Mouse (Mus musculus) forebrain, embryonic 14.5 days (tissue): ENCODE data around the gene Gm20388. TPM values are rescaled to one million over a fixed set of nuclear protein-coding genes. Genes with fewer than 3 reads are reported as not detected.

Source experiments
- ATAC-seq: fragments of 200-750 bp; cut with Nextera tagmentation; 2 replicates; pipeline ENCODE4 v1.8.0; 2017; ENCODE audit warnings: mild to moderate bottlenecking, moderate library complexity
- DNase-seq: peaks from one replicate; pipeline ENCODE4 v3.0.0-alpha.2; 2015; ENCODE audit warnings: low spot score
- H3K27ac ChIP-seq: fragments of 300-500 bp; sonication (generic); 2 replicates; pipeline ENCODE4 v1.5.1; 2014; ENCODE audit warnings: low read depth, mild to moderate bottlenecking, control low read depth, low read length, moderate library complexity
- H3K27me3 ChIP-seq: fragments of 300-500 bp; sonication (generic); replicated peaks from 2 replicates; pipeline ENCODE4 v1.6.1; 2014; ENCODE audit warnings: low read length, control low read depth, mixed read lengths; ENCODE audit not compliant: control insufficient read depth, insufficient read depth
- H3K36me3 ChIP-seq: fragments of 300-500 bp; sonication (generic); 2 replicates; pipeline ENCODE4 v1.6.1; 2014; ENCODE audit warnings: low read length, control low read depth; ENCODE audit not compliant: control insufficient read depth, insufficient read depth
- H3K4me1 ChIP-seq: fragments of 300-500 bp; sonication (generic); 2 replicates; pipeline ENCODE4 v1.6.1; 2014; ENCODE audit warnings: antibody characterized with exemption, low read length, control low read depth; ENCODE audit not compliant: control insufficient read depth, insufficient read depth
- H3K4me2 ChIP-seq: fragments of 300-500 bp; sonication (generic); 2 replicates; pipeline ENCODE4 v1.6.1; 2014; ENCODE audit warnings: mild to moderate bottlenecking, control low read depth, low read length
- H3K4me3 ChIP-seq: fragments of 300-500 bp; sonication (generic); 2 replicates; pipeline ENCODE4 v1.5.1; 2014; ENCODE audit warnings: low read depth, low read length, control low read depth
- H3K9ac ChIP-seq: fragments of 300-500 bp; sonication (generic); 2 replicates; pipeline ENCODE4 v1.6.1; 2014; ENCODE audit warnings: mild to moderate bottlenecking, low read length, control low read depth, moderate library complexity
- H3K9me3 ChIP-seq: fragments of 300-500 bp; sonication (generic); replicated peaks from 2 replicates; pipeline ENCODE4 v1.6.1; 2016; ENCODE audit warnings: low read length, control low read depth, mixed read lengths; ENCODE audit not compliant: control insufficient read depth
- WGBS: fragments of 180-500 bp; shearing (Covaris S2); extraction: QIAGEN DNeasy Blood & Tissue Kit; methylation state at CpG from one replicate; pipeline ENCODE4 v1.1.7; 2014; 5-methylcytosine and 5-hydroxymethylcytosine counted together
- polyA plus RNA-seq: library from polyadenylated mRNA; unstranded; fragments of >200 nt; fragmentation: Nextera tagmentation; extraction: Ambion mirVana; gene quantifications from 2 replicates; pipeline ENCODE4 v1.2.1, GENCODE M21; 2014

Gene Gm20388
- polyA plus RNA-seq, 1 experiment from 2014 or later: 7.4 TPM

- H3K4me1 ChIP-seq: no peaks in the 10 kb centered on the region
- H3K36me3 ChIP-seq: no peaks in the 10 kb centered on the region
- H3K9ac ChIP-seq: no peak overlapping the region
- H3K27me3 ChIP-seq: no peaks in the 10 kb centered on the region
- no peak for DNase-seq
- H3K27ac ChIP-seq: no peak overlapping the region
- H3K4me3 ChIP-seq: no peak overlapping the region
- H3K9me3 ChIP-seq: 0 out of 2 replicates have a peak, but pooled peaks cover 3% of the 10 kb centered on the region
- 72% methylated on average over 5 of the region's 5 CpGs for WGBS
- no peak for ATAC-seq
- H3K4me2 ChIP-seq: no peak overlapping the region
Measured at GRCm38 (mm10) chr8:120816371-120816770, 905.7 kb downstream of the Gm20388 start.

- H3K36me3 ChIP-seq: no peaks in the 10 kb centered on the region
- DNase-seq (no peak), ATAC-seq (no peak)
- no peak overlapping the region for H3K4me2 ChIP-seq
- H3K9ac ChIP-seq: no peak overlapping the region
- no peak overlapping the region for H3K27ac ChIP-seq
- no peaks in the 10 kb centered on the region for H3K27me3 ChIP-seq
- H3K9me3 ChIP-seq: 0 out of 2 replicates have a peak, but pooled peaks cover 3% of the 10 kb centered on the region
- no peaks in the 10 kb centered on the region for H3K4me1 ChIP-seq
- H3K4me3 ChIP-seq: no peak overlapping the region
Measured at GRCm38 (mm10) chr8:120819906-120820305, 909.3 kb downstream of the Gm20388 start.

GRCm38 (mm10) chr8:120821399-120822170, 910.9 kb downstream of the Gm20388 start:
- H3K4me3 ChIP-seq: no peak overlapping the region
- no peaks in the 10 kb centered on the region for H3K27me3 ChIP-seq
- H3K36me3 ChIP-seq: no peaks in the 10 kb centered on the region
- 36% methylated on average over 9 of the region's 9 CpGs for WGBS
- ATAC-seq (no peak), DNase-seq (peak; percentile 71)
- H3K4me1 ChIP-seq: no peaks in the 10 kb centered on the region
- H3K4me2 ChIP-seq: no peak overlapping the region
- no peak overlapping the region for H3K9ac ChIP-seq
- H3K9me3 ChIP-seq: 0 out of 2 replicates have a peak, but pooled peaks cover 3% of the 10 kb centered on the region
- H3K27ac ChIP-seq: no peak overlapping the region

GRCm38 (mm10) chr8:120823331-120823730, 912.7 kb downstream of the Gm20388 start:
- DNase-seq: no peak
- no peak overlapping the region for H3K4me2 ChIP-seq
- H3K27me3 ChIP-seq: no peaks in the 10 kb centered on the region; the same call in 1 of the 2 replicates
- no peak overlapping the region for H3K9ac ChIP-seq
- no peak overlapping the region for H3K4me3 ChIP-seq
- no peak overlapping the region for H3K27ac ChIP-seq
- WGBS: 53% methylated on average over 6 of the region's 6 CpGs
- 0 out of 2 replicates have a peak, but pooled peaks cover 3% of the 10 kb centered on the region for H3K9me3 ChIP-seq
- no peak for ATAC-seq
- no peaks in the 10 kb centered on the region for H3K36me3 ChIP-seq
- H3K4me1 ChIP-seq: no peaks in the 10 kb centered on the region

- Histone ChIP-seq H3K9ac (no peak overlapping the region), H3K4me2 (no peak overlapping the region), H3K27ac (no peak overlapping the region), H3K4me1 (no peaks in the 10 kb centered on the region), H3K4me3 (no peak overlapping the region), H3K9me3 (0 out of 2 replicates have a peak, but pooled peaks cover 3% of the 10 kb centered on the region), H3K27me3 (no peaks in the 10 kb centered on the region; the same call in 1 of the 2 replicates), H3K36me3 (no peaks in the 10 kb centered on the region)
- WGBS: 74% methylated on average over 8 of the region's 8 CpGs
- ATAC-seq: no peak
- no peak for DNase-seq
Measured at GRCm38 (mm10) chr8:120823887-120824286, 913.2 kb downstream of the Gm20388 start.

GRCm38 (mm10) chr8:120824638-120825037, 914.0 kb downstream of the Gm20388 start:
- no peaks in the 10 kb centered on the region; the same call in 1 of the 2 replicates for H3K27me3 ChIP-seq
- no peak for ATAC-seq
- no peaks in the 10 kb centered on the region for H3K4me1 ChIP-seq
- no peak for DNase-seq
- no peaks in the 10 kb centered on the region for H3K36me3 ChIP-seq
- H3K9ac ChIP-seq: no peak overlapping the region
- H3K4me3 ChIP-seq: no peak overlapping the region
- no peak overlapping the region for H3K27ac ChIP-seq
- H3K9me3 ChIP-seq: no peaks in the 10 kb centered on the region
- WGBS: 74% methylated on average over 7 of the region's 7 CpGs
- no peak overlapping the region for H3K4me2 ChIP-seq

GRCm38 (mm10) chr8:120828279-120828678, 917.6 kb downstream of the Gm20388 start:
- peak; percentile 27 for DNase-seq
- 12% methylated on average over 14 of the region's 14 CpGs for WGBS
- Histone ChIP-seq H3K4me2 (no peak overlapping the region), H3K9ac (no peak overlapping the region), H3K36me3 (no peaks in the 10 kb centered on the region), H3K4me1 (no peaks in the 10 kb centered on the region), H3K9me3 (no peaks in the 10 kb centered on the region), H3K27ac (no peak overlapping the region), H3K27me3 (no peaks in the 10 kb centered on the region; the same call in 1 of the 2 replicates), H3K4me3 (no peak overlapping the region)
- no peak for ATAC-seq

- Histone ChIP-seq H3K9me3 (no peaks in the 10 kb centered on the region), H3K27me3 (no peaks in the 10 kb centered on the region; the same call in 1 of the 2 replicates), H3K36me3 (no peaks in the 10 kb centered on the region), H3K27ac (no peak overlapping the region), H3K4me2 (no peak overlapping the region), H3K4me1 (no peaks in the 10 kb centered on the region), H3K4me3 (no peak overlapping the region), H3K9ac (no peak overlapping the region)
- DNase-seq (no peak), ATAC-seq (no peak)
- WGBS: 85% methylated on average over 12 of the region's 12 CpGs
Measured at GRCm38 (mm10) chr8:120830661-120831060, 920.0 kb downstream of the Gm20388 start.

- 52% methylated on average over 12 of the region's 14 CpGs for WGBS
- Histone ChIP-seq H3K4me3 (no peak overlapping the region), H3K4me1 (no peaks in the 10 kb centered on the region), H3K9me3 (no peaks in the 10 kb centered on the region), H3K36me3 (no peaks in the 10 kb centered on the region), H3K27ac (no peak overlapping the region), H3K9ac (no peak overlapping the region), H3K27me3 (no peaks in the 10 kb centered on the region; the same call in 1 of the 2 replicates), H3K4me2 (no peak overlapping the region)
- ATAC-seq (no peak), DNase-seq (no peak)
Measured at GRCm38 (mm10) chr8:120832022-120832421, 921.4 kb downstream of the Gm20388 start.
